Mouse (Mus musculus) heart, postnatal 0 days (tissue): ENCODE results near the gene Camta1. TPM values are rescaled to one million over a fixed set of nuclear protein-coding genes. Genes with fewer than 3 reads are reported as not detected.

Source experiments
- ATAC-seq: fragments of 200-750 bp; cut with Nextera tagmentation; 2 replicates; pipeline ENCODE4 v1.8.0; 2017; ENCODE audit warnings: low read depth, moderate number of reproducible peaks, moderate library complexity; ENCODE audit not compliant: insufficient read depth
- DNase-seq: peaks from one replicate; pipeline ENCODE4 v3.0.0-alpha.2; 2016; ENCODE audit warnings: low spot score
- H3K27ac ChIP-seq: fragments of 300-500 bp; sonication (generic); 2 replicates; pipeline ENCODE4 v1.5.1; 2014; ENCODE audit warnings: low read depth, mild to moderate bottlenecking
- H3K27me3 ChIP-seq: fragments of 300-500 bp; sonication (generic); 2 replicates; pipeline ENCODE4 v1.6.1; 2014; ENCODE audit warnings: low read length, mixed read lengths; ENCODE audit not compliant: control insufficient read depth, insufficient read depth
- H3K36me3 ChIP-seq: fragments of 300-500 bp; sonication (generic); replicated peaks from 2 replicates; pipeline ENCODE4 v1.6.1; 2014; ENCODE audit warnings: low read length, mixed read lengths; ENCODE audit not compliant: control insufficient read depth, insufficient read depth
- H3K4me1 ChIP-seq: fragments of 300-500 bp; sonication (generic); 2 replicates; pipeline ENCODE4 v1.6.1; 2014; ENCODE audit warnings: antibody characterized with exemption; ENCODE audit not compliant: control insufficient read depth, insufficient read depth
- H3K4me2 ChIP-seq: fragments of 300-500 bp; sonication (generic); 2 replicates; pipeline ENCODE4 v1.6.1; 2014; ENCODE audit warnings: low read depth, mild to moderate bottlenecking, low read length, moderate library complexity
- H3K4me3 ChIP-seq: fragments of 300-500 bp; sonication (generic); 2 replicates; pipeline ENCODE4 v1.5.1; 2014; ENCODE audit warnings: low read depth, low read length
- H3K9ac ChIP-seq: fragments of 300-500 bp; sonication (generic); replicated peaks from 2 replicates; pipeline ENCODE4 v1.6.1; 2014; ENCODE audit warnings: low read depth, low read length, mixed read lengths
- H3K9me3 ChIP-seq: fragments of 300-500 bp; sonication (generic); replicated peaks from 2 replicates; pipeline ENCODE4 v1.6.1; 2016; ENCODE audit warnings: low read length; ENCODE audit not compliant: control insufficient read depth
- CTCF ChIP-seq: IDR thresholded peaks from 2 replicates; pipeline ENCODE4 v1.5.1; 2016; ENCODE audit warnings: antibody characterized with exemption, control low read depth, low read depth
- EP300 ChIP-seq: IDR thresholded peaks from 2 replicates; pipeline ENCODE4 v1.6.1; 2016; ENCODE audit warnings: antibody characterized with exemption, low read depth
- WGBS: fragments of 180-500 bp; shearing (Covaris S2); extraction: QIAGEN DNeasy Blood & Tissue Kit; methylation state at CpG from one replicate; pipeline ENCODE4 v1.1.7; 2014; 5-methylcytosine and 5-hydroxymethylcytosine counted together
- polyA plus RNA-seq: library from polyadenylated mRNA; unstranded; fragments of >200 nt; fragmentation: Nextera tagmentation; extraction: Ambion mirVana; gene quantifications from 2 replicates; pipeline ENCODE4 v1.2.1, GENCODE M21; 2015
- total RNA-seq: library from RNA; depleted of rRNA; stranded (reverse); fragments of >200 nt; gene quantifications from 2 replicates; pipeline ENCODE4 v1.2.3, GENCODE M21; 2014; ENCODE audit warnings: low replicate concordance

Gene Camta1
- total and polyA plus RNA-seq, 2 experiments from 2014 or later = 72.7 to 240 TPM

DNA sequence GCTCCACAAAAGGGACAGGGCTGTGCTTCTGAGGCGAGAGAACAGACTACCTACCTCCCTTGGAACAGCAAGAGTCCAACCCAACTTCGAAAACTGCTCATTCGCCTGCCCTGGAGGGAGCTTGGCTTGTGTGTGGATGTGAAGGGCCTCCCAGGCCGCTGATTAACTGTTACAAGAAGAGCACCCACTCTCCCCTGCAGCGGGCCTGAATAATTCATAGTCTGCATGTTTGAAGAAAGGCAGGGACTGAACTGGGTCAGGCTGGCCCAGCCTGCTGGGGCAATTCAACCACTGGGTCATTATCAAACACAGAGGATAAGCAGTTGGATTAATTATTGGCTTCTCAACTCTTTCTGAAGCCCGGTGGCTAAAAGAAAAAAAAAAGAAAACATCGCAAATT, 292.8 kb downstream of the Camta1 start:
- Histone ChIP-seq H3K27ac (no peak overlapping the region), H3K9me3 (no peaks in the 10 kb centered on the region), H3K4me3 (no peak overlapping the region), H3K9ac (no peak overlapping the region), H3K4me2 (no peak overlapping the region), H3K4me1 (no peaks in the 10 kb centered on the region), H3K27me3 (no peaks in the 10 kb centered on the region), H3K36me3 (no peaks in the 10 kb centered on the region)
- no peak for DNase-seq
- TF ChIP-seq EP300 = no peak
- no peak for TF ChIP-seq CTCF
- no peak for ATAC-seq
- 75% methylated on average over 7 of the region's 7 CpGs for whole genome bisulfite sequencing

DNA sequence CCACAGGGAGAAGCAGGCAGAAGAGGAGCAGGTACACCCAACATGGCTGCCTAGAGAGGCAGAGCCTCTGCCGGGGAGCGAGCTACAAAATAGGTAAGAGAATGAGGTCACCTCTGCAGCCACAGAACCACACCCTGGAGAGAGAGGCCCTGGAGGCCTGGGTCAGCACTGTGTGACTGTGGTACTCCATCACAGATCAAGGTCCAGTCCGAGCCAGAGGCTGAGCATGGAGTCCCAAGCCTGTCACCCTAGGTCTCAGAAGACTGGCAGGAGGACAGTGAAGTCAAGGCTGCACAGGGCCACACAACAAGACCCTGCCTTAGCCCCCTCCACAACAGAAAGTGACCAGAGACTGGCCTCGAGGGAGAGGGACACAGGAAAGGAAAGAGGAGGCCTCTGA, 294.6 kb downstream of the Camta1 start:
- ATAC-seq (no peak), DNase-seq (no peak)
- no peaks in the 10 kb centered on the region for H3K27me3 ChIP-seq
- no peak overlapping the region for H3K4me2 ChIP-seq
- no peak overlapping the region for H3K4me3 ChIP-seq
- no peak overlapping the region for H3K9ac ChIP-seq
- H3K36me3 ChIP-seq = no peaks in the 10 kb centered on the region
- H3K27ac ChIP-seq = no peak overlapping the region
- H3K9me3 ChIP-seq = no peaks in the 10 kb centered on the region
- TF ChIP-seq CTCF (no peak), EP300 (no peak)
- 68% methylated on average over 4 of the region's 4 CpGs for WGBS
- H3K4me1 ChIP-seq = no peaks in the 10 kb centered on the region

GRCm38 (mm10) chr4:151555505-151555904, 306.2 kb downstream of the Camta1 start:
- no peak overlapping the region for H3K27ac ChIP-seq
- no peaks in the 10 kb centered on the region for H3K27me3 ChIP-seq
- 82% methylated on average over 9 of the region's 9 CpGs for WGBS
- no peak for ATAC-seq
- no peak for DNase-seq
- no peaks in the 10 kb centered on the region for H3K36me3 ChIP-seq
- H3K4me2 ChIP-seq = no peak overlapping the region
- no peaks in the 10 kb centered on the region for H3K9me3 ChIP-seq
- H3K9ac ChIP-seq = no peak overlapping the region
- H3K4me1 ChIP-seq = peaks cover 4% of the 10 kb centered on the region; the same call in 1 of the 2 replicates
- no peak for TF ChIP-seq EP300
- no peak for TF ChIP-seq CTCF
- H3K4me3 ChIP-seq = no peak overlapping the region

DNA sequence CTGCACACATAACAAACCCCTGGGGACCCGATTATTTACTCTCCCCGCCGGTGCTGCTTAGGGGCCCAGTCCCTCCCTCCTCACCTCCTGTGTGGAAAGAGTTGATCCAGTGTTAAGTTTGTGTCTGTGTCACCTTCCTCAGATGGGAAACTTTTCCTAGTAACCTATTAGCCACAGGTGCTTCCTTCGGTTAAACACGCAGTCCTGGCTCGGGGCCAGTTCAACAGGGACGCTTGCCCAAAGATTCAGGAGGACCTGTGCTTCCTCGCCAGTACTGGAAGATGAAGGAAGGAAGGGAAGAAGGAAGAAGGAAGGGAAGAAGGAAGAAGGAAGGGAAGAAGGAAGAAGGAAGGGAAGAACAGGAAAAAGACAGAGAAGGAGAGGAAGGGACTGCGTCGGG, 312.2 kb downstream of the Camta1 start:
- no peak overlapping the region for H3K9ac ChIP-seq
- no peaks in the 10 kb centered on the region for H3K36me3 ChIP-seq
- no peaks in the 10 kb centered on the region for H3K27me3 ChIP-seq
- TF ChIP-seq CTCF = no peak
- TF ChIP-seq EP300 = no peak
- ATAC-seq (no peak), DNase-seq (no peak)
- H3K4me2 ChIP-seq = no peak overlapping the region
- H3K4me1 ChIP-seq = no peaks in the 10 kb centered on the region
- 58% methylated on average over 10 of the region's 10 CpGs for WGBS
- H3K4me3 ChIP-seq = no peak overlapping the region
- H3K27ac ChIP-seq = no peak overlapping the region
- no peaks in the 10 kb centered on the region for H3K9me3 ChIP-seq

GRCm38 (mm10) chr4:151545452-151545851, 316.2 kb downstream of the Camta1 start:
- H3K36me3 ChIP-seq = no peaks in the 10 kb centered on the region
- H3K9ac ChIP-seq = no peak overlapping the region
- TF ChIP-seq CTCF (no peak), EP300 (no peak)
- WGBS = 60% methylated on average over 3 of the region's 3 CpGs
- peaks cover 4% of the 10 kb centered on the region; the same call in 1 of the 2 replicates for H3K4me1 ChIP-seq
- H3K27me3 ChIP-seq = no peaks in the 10 kb centered on the region
- no peaks in the 10 kb centered on the region for H3K9me3 ChIP-seq
- H3K4me3 ChIP-seq = no peak overlapping the region
- no peak overlapping the region for H3K27ac ChIP-seq
- no peak overlapping the region for H3K4me2 ChIP-seq
- DNase-seq (no peak), ATAC-seq (no peak)

DNA sequence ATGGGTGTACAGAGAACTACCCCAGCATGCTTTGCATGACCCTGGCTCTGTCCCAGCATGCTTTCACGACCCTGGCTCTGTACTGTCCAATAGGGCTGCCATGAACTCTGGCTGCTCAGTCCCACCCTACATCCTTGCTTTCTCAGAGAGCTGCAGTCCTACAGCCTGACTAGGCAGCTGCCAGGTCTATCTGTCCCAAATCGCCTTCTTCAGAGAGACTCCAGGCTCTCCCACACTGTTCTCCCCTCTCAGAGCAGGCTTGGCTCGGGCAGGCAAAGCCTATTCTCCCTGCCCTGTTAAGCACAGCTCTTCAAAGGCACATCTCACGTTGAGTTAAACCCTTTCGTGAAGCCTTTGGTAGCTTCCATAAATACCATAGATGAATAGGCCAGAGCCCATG, 317.5 kb downstream of the Camta1 start:
- 44% methylated on average over 5 of the region's 5 CpGs for WGBS
- Histone ChIP-seq H3K27me3 (no peaks in the 10 kb centered on the region), H3K9me3 (no peaks in the 10 kb centered on the region), H3K4me1 (peaks cover 16% of the 10 kb centered on the region; the same call in 1 of the 2 replicates), H3K4me3 (no peak overlapping the region), H3K9ac (no peak overlapping the region), H3K27ac (no peak overlapping the region), H3K4me2 (no peak overlapping the region), H3K36me3 (no peaks in the 10 kb centered on the region)
- DNase-seq (no peak), ATAC-seq (no peak)
- TF ChIP-seq CTCF (no peak), EP300 (no peak)
